Comparison of ENCODE assay signal across 8 mouse cellular contexts in genomic region chr13:103173545-103174182, GRCm38 (mm10).
A peak's percentile ranks its signal among the peaks of the same experiment; 100 is the strongest.
DNase-seq lines count a peak whose midpoint lies in the region; ATAC-seq and TF ChIP-seq lines count a peak whose summit lies in the region.

No protein-coding gene starts in this region.

- H3K4me1 ChIP-seq in E14TG2a.4 (replicated peaks; ENCODE audit: low read depth, low read length), result no peaks in the 10 kb centered on the region
- no peaks in the 10 kb centered on the region for H3K4me1 ChIP-seq in embryonic facial prominence, embryonic 10.5 days
- H3K4me1 ChIP-seq in hindbrain, embryonic 11.5 days (replicated peaks; ENCODE audit: control insufficient read depth, insufficient read depth, low read length), result peaks cover 6% of the 10 kb centered on the region; the same call in 1 of the 2 replicates

- no peaks in the 10 kb centered on the region for H3K36me3 ChIP-seq in E14TG2a.4 (ENCODE audit: insufficient read depth, low read length)
- H3K36me3 ChIP-seq in embryonic facial prominence, embryonic 10.5 days (replicated peaks), result no peaks in the 10 kb centered on the region
- H3K36me3 ChIP-seq in hindbrain, embryonic 11.5 days (ENCODE audit: control insufficient read depth, insufficient read depth, low read length), result no peaks in the 10 kb centered on the region

- H3K9me3 ChIP-seq in E14TG2a.4 (ENCODE audit: low read length), result no peaks in the 10 kb centered on the region
- H3K9me3 ChIP-seq in embryonic facial prominence, embryonic 10.5 days, result no peaks in the 10 kb centered on the region
- no peaks in the 10 kb centered on the region for H3K9me3 ChIP-seq in hindbrain, embryonic 11.5 days (ENCODE audit: control insufficient read depth, low read length)

- DNase-seq in adrenal gland, adult (ENCODE audit: inconsistent age in 2 of 2, low spot score in 1 of 2), result peak; percentile 70 to 93
- DNase-seq in embryonic facial prominence, embryonic 10.5 days (ENCODE audit: low spot score), result peak; percentile 45
- DNase-seq in hindbrain, embryonic 11.5 days (ENCODE audit: low spot score), result peak; percentile 78
- peak; percentile 73 for DNase-seq in layer of hippocampus, adult 9-11 months
- DNase-seq in right cerebral cortex, postnatal 14 days, result peak; percentile 74
- no peak for DNase-seq in natural killer cell, adult 2 months (ENCODE audit: low spot score in 2 of 2)

- H3K4me3 ChIP-seq in E14TG2a.4 (replicated peaks; ENCODE audit: low read length), result no peak overlapping the region
- H3K4me3 ChIP-seq in embryonic facial prominence, embryonic 10.5 days, result no peak overlapping the region
- no peak overlapping the region for H3K4me3 ChIP-seq in hindbrain, embryonic 11.5 days (ENCODE audit: low read depth, low read length)

- H3K9ac ChIP-seq in hindbrain, embryonic 11.5 days (ENCODE audit: low read depth, low read length), result no peak overlapping the region

- H3K4me2 ChIP-seq in hindbrain, embryonic 11.5 days (replicated peaks; ENCODE audit: low read depth, low read length), result no peak overlapping the region

- H3K27ac ChIP-seq in embryonic facial prominence, embryonic 10.5 days (replicated peaks), result no peak overlapping the region
- H3K27ac ChIP-seq in hindbrain, embryonic 11.5 days (ENCODE audit: low read depth, low read length), result no peak overlapping the region

- ATAC-seq in hindbrain, embryonic 11.5 days (ENCODE audit: low FRiP score), result no peak
- peak; percentile 50; the same call in 1 of the 2 replicates for ATAC-seq in megakaryocyte progenitor cell, adult 5-6 weeks (replicated peaks; ENCODE audit: poor library complexity)

- 44% methylated on average over 7 of the region's 7 CpGs for WGBS in embryonic facial prominence, embryonic 10.5 days
- 48% methylated on average over 7 of the region's 7 CpGs for WGBS in hindbrain, embryonic 11.5 days

- TF ChIP-seq CTCF in E14TG2a.4 (conservative IDR thresholded peaks at IDR 0.05; ENCODE audit: low read length), result peak; percentile 39

- no peaks in the 10 kb centered on the region for H3K27me3 ChIP-seq in E14TG2a.4 (ENCODE audit: insufficient read depth, low read length)
- no peaks in the 10 kb centered on the region for H3K27me3 ChIP-seq in embryonic facial prominence, embryonic 10.5 days (replicated peaks; ENCODE audit: low read depth, poor library complexity, severe bottlenecking)
- H3K27me3 ChIP-seq in hindbrain, embryonic 11.5 days (ENCODE audit: control insufficient read depth, insufficient read depth, low read length), result no peaks in the 10 kb centered on the region

Comparison
In these comparisons a context has a peak if more than half of its experiments do, and no peak if none do; other contexts are left out.
1. DNase-seq: peak in adrenal gland, adult (2 of 2), embryonic facial prominence, embryonic 10.5 days (single experiment), hindbrain, embryonic 11.5 days (single experiment), layer of hippocampus, adult 9-11 months (single experiment) and right cerebral cortex, postnatal 14 days (single experiment); none in natural killer cell, adult 2 months (0 of 2).